Mouse (Mus musculus) lung, embryonic 14.5 days (tissue): ENCODE data around the gene Gm3594. TPM values are rescaled to one million over a fixed set of nuclear protein-coding genes. Genes with fewer than 3 reads are reported as not detected.
"Not testable (repeated sequence)": the region's sequence is repeated elsewhere in the genome, so short reads cannot be mapped to it uniquely, and the experiment has no call there.

Experiments used
- ATAC-seq: fragments of 200-750 bp; cut with Nextera tagmentation; 2 replicates; pipeline ENCODE4 v1.8.0; 2017; ENCODE audit warnings: mild to moderate bottlenecking, moderate TSS enrichment, moderate library complexity; ENCODE audit not compliant: insufficient read depth
- DNase-seq: peaks from one replicate; pipeline ENCODE4 v3.0.0-alpha.2; 2015
- H3K27ac ChIP-seq: fragments of 300-500 bp; sonication (generic); 2 replicates; pipeline ENCODE4 v1.5.1; 2014; ENCODE audit warnings: low read depth, mild to moderate bottlenecking, moderate library complexity
- H3K27me3 ChIP-seq: fragments of 300-500 bp; sonication (generic); 2 replicates; pipeline ENCODE4 v1.6.1; 2014; ENCODE audit warnings: low read length, control low read depth; ENCODE audit not compliant: insufficient read depth
- H3K36me3 ChIP-seq: fragments of 300-500 bp; sonication (generic); 2 replicates; pipeline ENCODE4 v1.6.1; 2014; ENCODE audit warnings: control low read depth; ENCODE audit not compliant: insufficient read depth
- H3K4me1 ChIP-seq: fragments of 300-500 bp; sonication (generic); 2 replicates; pipeline ENCODE4 v1.6.1; 2014; ENCODE audit warnings: antibody characterized with exemption, control low read depth; ENCODE audit not compliant: insufficient read depth
- H3K4me2 ChIP-seq: fragments of 300-500 bp; sonication (generic); 2 replicates; pipeline ENCODE4 v1.6.1; 2014; ENCODE audit warnings: mild to moderate bottlenecking
- H3K4me3 ChIP-seq: fragments of 300-500 bp; sonication (generic); 2 replicates; pipeline ENCODE4 v1.5.1; 2014; ENCODE audit warnings: low read depth, low read length
- H3K9ac ChIP-seq: fragments of 300-500 bp; sonication (generic); 2 replicates; pipeline ENCODE4 v1.6.1; 2014
- H3K9me3 ChIP-seq: fragments of 300-500 bp; sonication (generic); 2 replicates; pipeline ENCODE4 v1.6.1; 2016; ENCODE audit warnings: low read depth, low read length, control low read depth
- whole genome bisulfite sequencing: fragments of 180-500 bp; shearing (Covaris S2); extraction: QIAGEN DNeasy Blood & Tissue Kit; methylation state at CpG from one replicate; pipeline ENCODE4 v1.1.7; 2014; 5-methylcytosine and 5-hydroxymethylcytosine counted together
- polyA plus RNA-seq: library from polyadenylated mRNA; unstranded; fragments of >200 nt; fragmentation: Nextera tagmentation; extraction: Ambion mirVana; gene quantifications from 2 replicates; pipeline ENCODE4 v1.2.1, GENCODE M21; 2014

The Gm3594 gene
- polyA plus RNA-seq: not detected in 2 replicates

DNA sequence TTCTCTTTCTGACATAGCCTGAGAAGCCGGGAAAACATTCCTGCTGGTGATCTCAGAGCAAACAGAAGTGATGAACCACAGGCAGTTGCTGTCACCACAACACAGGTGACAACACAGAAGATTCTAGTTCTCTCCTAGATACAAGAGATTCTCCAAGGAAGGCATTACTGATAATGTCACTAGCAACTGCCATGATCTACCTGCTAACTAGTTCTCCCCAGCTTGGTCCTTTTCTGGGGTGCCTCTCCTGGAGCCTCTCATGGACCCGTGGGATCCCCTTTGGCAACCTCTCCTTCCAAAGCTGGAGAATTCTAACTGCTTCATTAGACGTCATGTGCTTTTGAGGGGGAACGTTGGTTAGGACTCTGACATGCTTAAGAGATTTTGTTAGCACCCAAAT lies at the start of gene Gm3594:
Gene Gm3594 (minus strand): TSS at position 101 of the 400 bp plus-strand sequence.
- H3K27me3 ChIP-seq, H3K4me3 ChIP-seq, H3K4me1 ChIP-seq, H3K9ac ChIP-seq, H3K36me3 ChIP-seq, ATAC-seq, H3K9me3 ChIP-seq, H3K27ac ChIP-seq, DNase-seq, H3K4me2 ChIP-seq: not testable (repeated sequence)
- no CpG with 5 or more reads among the region's 4 CpGs for WGBS

- not testable (repeated sequence) for H3K27me3 ChIP-seq, ATAC-seq
- 45% methylated on average over 1 of the region's 1 CpGs for WGBS
Measured at GRCm38 (mm10) chr14:6486331-6486730, 41.9 kb upstream of the Gm3594 start.

DNA sequence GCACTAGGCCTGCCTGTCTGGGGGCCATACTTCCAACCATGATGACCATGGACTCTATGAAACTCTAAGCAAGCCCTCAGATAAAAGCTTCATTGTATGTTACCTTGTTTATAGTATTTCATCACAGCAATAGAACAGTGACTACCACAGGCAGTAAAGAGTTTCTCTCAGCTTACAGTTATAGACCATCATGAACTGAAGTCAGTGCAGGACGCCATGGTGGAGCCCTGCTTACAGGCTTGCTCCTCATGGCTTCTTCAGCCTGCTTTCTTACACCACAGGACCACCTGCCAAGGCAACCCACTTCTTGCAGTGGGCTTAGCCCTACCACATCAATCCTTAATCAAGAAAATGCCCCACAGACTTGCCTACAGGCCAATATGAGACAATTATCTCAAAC lies 41.1 kb upstream of the Gm3594 start:
- H3K27me3 ChIP-seq, H3K4me3 ChIP-seq, H3K4me2 ChIP-seq, H3K36me3 ChIP-seq, H3K27ac ChIP-seq, DNase-seq, H3K9me3 ChIP-seq, H3K4me1 ChIP-seq, H3K9ac ChIP-seq, ATAC-seq: not testable (repeated sequence)
- no CpG with 5 or more reads among the region's 1 CpGs for WGBS

More at GRCm38 (mm10) chr14:6486331-6486730, 41.9 kb upstream of the Gm3594 start:
- not testable (repeated sequence) for DNase-seq, H3K9ac ChIP-seq, H3K27ac ChIP-seq, H3K4me1 ChIP-seq, H3K36me3 ChIP-seq, H3K4me3 ChIP-seq, H3K4me2 ChIP-seq, H3K9me3 ChIP-seq

DNA sequence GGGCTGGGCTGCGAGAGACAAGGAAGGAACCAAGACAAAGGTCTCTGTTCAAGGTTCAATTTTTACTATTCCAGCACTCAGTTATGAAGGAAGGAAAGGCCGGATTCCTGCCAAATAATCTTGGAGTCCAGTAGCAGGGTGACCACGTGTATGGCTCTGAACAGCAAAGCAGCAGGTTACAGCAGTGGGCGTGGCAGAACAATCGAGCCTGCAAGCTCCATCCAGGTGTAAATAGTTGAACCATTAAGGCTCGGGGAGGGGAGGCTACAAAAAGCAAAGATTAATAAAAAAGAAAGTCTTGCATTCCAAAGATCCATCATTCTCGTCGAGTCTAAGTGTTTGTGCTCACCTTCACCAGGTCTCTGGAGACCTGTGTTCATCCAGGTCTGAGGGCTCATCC lies 37.7 kb upstream of the Gm3594 start:
- H3K4me1 ChIP-seq, H3K4me3 ChIP-seq, H3K27me3 ChIP-seq, H3K27ac ChIP-seq, H3K36me3 ChIP-seq, H3K9ac ChIP-seq, DNase-seq, H3K9me3 ChIP-seq, H3K4me2 ChIP-seq, ATAC-seq: not testable (repeated sequence)
- WGBS: 69% methylated on average over 7 of the region's 8 CpGs

DNA sequence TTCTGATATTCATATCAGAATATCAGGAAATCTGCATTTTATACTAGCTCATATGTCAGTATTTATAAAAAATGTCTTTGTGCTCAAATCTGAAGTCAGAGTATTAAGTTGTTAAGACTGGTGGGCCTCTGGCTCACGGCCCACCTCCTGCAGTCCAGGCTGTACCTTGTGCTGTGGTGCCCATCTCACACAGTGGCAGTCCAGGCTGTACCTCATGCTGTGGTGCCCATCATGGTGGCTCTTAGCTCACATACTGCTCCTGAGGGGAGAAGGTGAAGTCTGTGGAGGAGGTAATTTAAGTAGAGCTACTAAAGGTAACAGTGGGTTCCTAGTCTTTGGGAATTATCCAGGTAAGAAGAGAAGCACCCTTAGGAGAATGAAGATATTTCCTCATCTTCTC lies 27.4 kb upstream of the Gm3594 start:
- not testable (repeated sequence) for DNase-seq, H3K4me1 ChIP-seq, H3K9me3 ChIP-seq, H3K27me3 ChIP-seq, H3K4me2 ChIP-seq, H3K9ac ChIP-seq, H3K36me3 ChIP-seq, H3K27ac ChIP-seq, H3K4me3 ChIP-seq, ATAC-seq
- 85% methylated on average over 1 of the region's 1 CpGs for WGBS

- H3K9ac ChIP-seq, H3K27me3 ChIP-seq, ATAC-seq, DNase-seq, H3K4me3 ChIP-seq, H3K9me3 ChIP-seq, H3K27ac ChIP-seq, H3K36me3 ChIP-seq, H3K4me2 ChIP-seq, H3K4me1 ChIP-seq: not testable (repeated sequence)
- 86% methylated on average over 2 of the region's 4 CpGs for WGBS
Measured at GRCm38 (mm10) chr14:6440774-6441173, 3.6 kb downstream of the Gm3594 start.

GRCm38 (mm10) chr14:6440206-6440605 lies 4.2 kb downstream of the Gm3594 start:
- not testable (repeated sequence) for H3K4me2 ChIP-seq, H3K27ac ChIP-seq, H3K4me3 ChIP-seq, H3K27me3 ChIP-seq, H3K36me3 ChIP-seq, H3K9ac ChIP-seq, H3K4me1 ChIP-seq, ATAC-seq, H3K9me3 ChIP-seq, DNase-seq
- 33% methylated on average over 1 of the region's 5 CpGs for WGBS

DNA sequence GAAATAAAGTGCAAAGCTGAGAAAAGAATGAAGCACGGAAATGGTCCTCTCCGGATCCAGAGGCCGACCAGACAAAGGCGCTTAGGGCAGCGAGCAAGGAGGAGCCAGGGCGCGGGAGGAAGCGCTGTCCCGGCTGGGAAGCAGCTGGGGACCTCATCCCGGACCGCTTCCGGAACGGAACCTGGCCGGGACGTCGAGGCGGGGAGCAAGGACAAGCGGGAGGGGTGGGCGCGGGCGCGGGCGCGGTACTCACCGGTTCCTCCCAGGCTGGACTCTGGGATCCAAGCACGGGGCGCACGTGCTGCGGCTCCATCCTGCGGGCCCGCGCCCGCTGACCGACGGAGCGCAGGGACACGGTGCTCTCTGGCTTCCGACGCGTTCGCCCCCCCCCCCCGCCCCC lies 17.6 kb downstream of the Gm3594 start:
- not testable (repeated sequence) for H3K4me1 ChIP-seq, ATAC-seq, H3K9ac ChIP-seq, H3K27ac ChIP-seq, H3K4me2 ChIP-seq, H3K4me3 ChIP-seq, H3K36me3 ChIP-seq, H3K9me3 ChIP-seq, H3K27me3 ChIP-seq, DNase-seq
- WGBS: 17% methylated on average over 18 of the region's 42 CpGs

GRCm38 (mm10) chr14:6426353-6426752 lies 18.1 kb downstream of the Gm3594 start:
- 19% methylated on average over 19 of the region's 22 CpGs for WGBS
- H3K4me3 ChIP-seq: not testable (repeated sequence)

DNA sequence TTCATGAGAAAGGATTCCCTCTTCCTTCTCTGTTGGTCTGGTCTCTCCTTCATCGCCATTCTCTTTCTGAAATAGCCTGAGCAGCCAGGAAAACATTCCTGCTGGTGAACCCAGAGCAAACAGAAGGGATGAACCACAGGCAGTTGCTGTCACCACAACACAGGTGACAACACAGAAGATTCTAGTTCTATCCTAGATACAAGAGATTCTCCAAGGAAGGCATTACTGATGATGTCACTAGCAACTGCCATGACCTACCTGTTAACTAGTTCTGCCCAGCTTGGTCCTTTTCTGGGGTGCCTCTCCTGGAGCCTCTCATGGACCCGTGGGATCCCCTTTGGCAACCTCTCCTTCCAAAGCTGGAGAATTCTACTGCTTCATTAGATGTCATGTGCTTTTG lies 32.0 kb downstream of the Gm3594 start, which contains the start of gene Gm3591:
Gene Gm3591 (minus strand): TSS at position 101 of the 400 bp plus-strand sequence.
- H3K9me3 ChIP-seq, H3K4me1 ChIP-seq, H3K27me3 ChIP-seq, DNase-seq, H3K27ac ChIP-seq, H3K4me3 ChIP-seq, H3K9ac ChIP-seq, H3K36me3 ChIP-seq, H3K4me2 ChIP-seq, ATAC-seq: not testable (repeated sequence)
- no CpG with 5 or more reads among the region's 2 CpGs for WGBS

More at GRCm38 (mm10) chr14:6426353-6426752, 18.1 kb downstream of the Gm3594 start:
- H3K9ac ChIP-seq, ATAC-seq, H3K27me3 ChIP-seq, H3K4me1 ChIP-seq, H3K9me3 ChIP-seq, DNase-seq, H3K27ac ChIP-seq, H3K36me3 ChIP-seq: not testable (repeated sequence)
- peak overlapping the region; percentile 32; the same call in 1 of the 2 replicates for H3K4me2 ChIP-seq

DNA sequence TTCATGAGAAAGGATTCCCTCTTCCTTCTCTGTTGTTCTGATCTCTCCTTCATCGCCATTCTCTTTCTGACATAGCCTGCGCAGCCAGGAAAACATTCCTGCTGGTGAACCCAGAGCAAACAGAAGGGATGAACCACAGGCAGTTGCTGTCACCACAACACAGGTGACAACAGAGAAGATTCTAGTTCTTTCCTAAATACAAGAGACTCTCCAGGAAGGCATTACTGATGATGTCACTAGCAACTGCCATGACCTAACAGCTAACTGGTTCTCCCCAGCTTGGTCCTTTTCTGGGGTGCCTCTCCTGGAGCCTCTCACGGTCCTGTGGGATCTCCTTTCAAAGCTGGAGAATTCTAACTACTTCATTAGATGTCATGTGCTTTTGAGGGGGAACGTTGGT lies 54.2 kb downstream of the Gm3594 start, which contains the start of gene Gm16440:
Gene Gm16440 (minus strand): TSS at position 101 of the 400 bp plus-strand sequence.
- not testable (repeated sequence) for H3K9ac ChIP-seq, DNase-seq, ATAC-seq, H3K4me3 ChIP-seq, H3K9me3 ChIP-seq, H3K36me3 ChIP-seq, H3K27me3 ChIP-seq, H3K4me2 ChIP-seq, H3K4me1 ChIP-seq, H3K27ac ChIP-seq
- WGBS: 83% methylated on average over 2 of the region's 4 CpGs
